8 mouse cellular contexts compared by ENCODE assay signal in genomic region chr10:125786880-125787337, GRCm38 (mm10).
DNase-seq lines count a peak whose midpoint lies in the region; ATAC-seq and TF ChIP-seq lines count a peak whose summit lies in the region.

No protein-coding gene starts in this region.

- H3K4me1 ChIP-seq in heart, embryonic 10.5 days = peaks cover 25% of the 10 kb centered on the region
- peaks cover 13% of the 10 kb centered on the region; the same call in 1 of the 2 replicates for H3K4me1 ChIP-seq in forebrain, embryonic 11.5 days (replicated peaks; ENCODE audit: control insufficient read depth, insufficient read depth, low read length)
- peaks cover 44% of the 10 kb centered on the region for H3K4me1 ChIP-seq in limb, embryonic 14.5 days (ENCODE audit: control insufficient read depth, insufficient read depth, low read length)

- peak overlapping the region; percentile 52 for H3K4me2 ChIP-seq in forebrain, embryonic 11.5 days (ENCODE audit: low read depth, low read length, severe bottlenecking)
- peak overlapping the region; percentile 63 for H3K4me2 ChIP-seq in limb, embryonic 14.5 days (replicated peaks; ENCODE audit: low read depth, low read length, severe bottlenecking)

- no peak for TF ChIP-seq POLR2A in limb, embryonic 14.5 days (IDR thresholded peaks at IDR 0.05; ENCODE audit: borderline replicate concordance, extremely low read depth, insufficient read depth, insufficient read length)

- peak overlapping the region; percentile 65 for H3K27ac ChIP-seq in heart, embryonic 10.5 days
- H3K27ac ChIP-seq in forebrain, embryonic 11.5 days (ENCODE audit: low read depth, low read length) = peak overlapping the region; percentile 62; the same call in 1 of the 2 replicates
- H3K27ac ChIP-seq in limb, embryonic 14.5 days (replicated peaks; ENCODE audit: low read depth, low read length) = peak overlapping the region; percentile 95

- peak; percentile 88 for ATAC-seq in forebrain, embryonic 11.5 days (replicated peaks; ENCODE audit: low FRiP score)
- peak; percentile 91 for ATAC-seq in limb, embryonic 14.5 days (ENCODE audit: low FRiP score, low read depth)
- no peak for ATAC-seq in CD4-positive, CD25-positive, alpha-beta regulatory T cell, adult 4 months

- H3K4me3 ChIP-seq in heart, embryonic 10.5 days = peak overlapping the region; percentile 55
- peak overlapping the region; percentile 10; the same call in 1 of the 2 replicates for H3K4me3 ChIP-seq in forebrain, embryonic 11.5 days (ENCODE audit: low read depth, low read length)
- peak overlapping the region; percentile 22 for H3K4me3 ChIP-seq in limb, embryonic 14.5 days (replicated peaks; ENCODE audit: low read length)

- under 1% methylated on average over 17 of the region's 17 CpGs for WGBS in heart, embryonic 10.5 days
- 0% methylated on average over 17 of the region's 17 CpGs for WGBS in forebrain, embryonic 11.5 days
- 0% methylated on average over 17 of the region's 17 CpGs for WGBS in limb, embryonic 14.5 days

- no peaks in the 10 kb centered on the region for H3K9me3 ChIP-seq in heart, embryonic 10.5 days
- H3K9me3 ChIP-seq in forebrain, embryonic 11.5 days (ENCODE audit: control insufficient read depth, low read length) = no peaks in the 10 kb centered on the region
- no peaks in the 10 kb centered on the region for H3K9me3 ChIP-seq in limb, embryonic 14.5 days (ENCODE audit: control insufficient read depth, low read length)

- H3K27me3 ChIP-seq in heart, embryonic 10.5 days (ENCODE audit: insufficient read depth, poor library complexity, severe bottlenecking) = no peaks in the 10 kb centered on the region
- no peaks in the 10 kb centered on the region for H3K27me3 ChIP-seq in forebrain, embryonic 11.5 days (ENCODE audit: control insufficient read depth, insufficient read depth, low read length)
- no peaks in the 10 kb centered on the region for H3K27me3 ChIP-seq in limb, embryonic 14.5 days (ENCODE audit: control insufficient read depth, insufficient read depth, low read length)

- DNase-seq in heart, embryonic 10.5 days (ENCODE audit: low spot score) = no peak
- no peak for DNase-seq in heart, adult 8-10 months (ENCODE audit: low spot score)
- peak; percentile 86 for DNase-seq in NIH3T3 (ENCODE audit: low read depth)
- DNase-seq in forebrain, embryonic 11.5 days (ENCODE audit: low spot score) = peak; percentile 89
- DNase-seq in limb, embryonic 14.5 days (ENCODE audit: low spot score) = peak; percentile 87
- peak; percentile 58 for DNase-seq in retina, embryonic 14.5 days (ENCODE audit: low spot score)
- no peak for DNase-seq in urinary bladder, postnatal 36 days (ENCODE audit: low spot score in 2 of 2)

- no peaks in the 10 kb centered on the region for H3K36me3 ChIP-seq in heart, embryonic 10.5 days
- no peaks in the 10 kb centered on the region for H3K36me3 ChIP-seq in forebrain, embryonic 11.5 days (ENCODE audit: control insufficient read depth, insufficient read depth, low read length)
- H3K36me3 ChIP-seq in limb, embryonic 14.5 days (ENCODE audit: control insufficient read depth, insufficient read depth, low read length) = no peaks in the 10 kb centered on the region

- H3K9ac ChIP-seq in forebrain, embryonic 11.5 days (ENCODE audit: low read length) = peak overlapping the region; percentile 9; the same call in 1 of the 2 replicates
- H3K9ac ChIP-seq in limb, embryonic 14.5 days (ENCODE audit: low read depth, low read length, severe bottlenecking) = peak overlapping the region; percentile 43

Comparison
In these comparisons a context has a peak if more than half of its experiments do, and no peak if none do; other contexts are left out.
1. DNase-seq: peak in NIH3T3 (single experiment), forebrain, embryonic 11.5 days (single experiment), limb, embryonic 14.5 days (single experiment) and retina, embryonic 14.5 days (single experiment); none in heart, embryonic 10.5 days (single experiment), heart, adult 8-10 months (single experiment) and urinary bladder, postnatal 36 days (0 of 2).
2. Peak in every context shown above with its lines, with median percentiles within 50 percentile points of each other: H3K27ac ChIP-seq and H3K4me3 ChIP-seq.